Mouse (Mus musculus) 416B (cell line): ENCODE data around the gene Lmln.
"Not testable (repeated sequence)": the region's sequence is repeated elsewhere in the genome, so short reads cannot be mapped to it uniquely, and the experiment has no call there.

ENCODE experiments used
- DNase-seq: peaks from one replicate; pipeline ENCODE4 v3.0.0; 2011; ENCODE audit warnings: low read depth

Gene Lmln

DNA sequence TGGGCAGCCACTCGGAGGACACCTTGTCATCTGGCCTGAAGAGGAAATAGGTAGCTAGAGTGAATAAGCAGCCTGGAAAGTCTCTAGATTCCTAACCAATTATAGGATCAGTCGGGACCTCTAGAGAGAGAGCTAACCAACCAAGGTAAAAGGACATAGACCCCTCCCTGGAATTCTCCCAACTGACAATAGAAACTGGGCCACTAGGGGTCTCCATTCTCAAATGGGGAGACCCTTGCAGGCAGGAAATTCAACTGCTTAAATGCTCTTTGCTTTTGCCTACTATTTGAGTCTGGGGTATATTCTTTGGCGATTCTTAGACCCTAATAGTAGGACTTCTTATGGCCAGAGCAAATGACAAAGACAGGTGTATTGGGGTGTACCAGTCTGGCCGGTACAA lies 72.8 kb downstream of the Lmln start:
- DNase-seq, result no peak

DNA sequence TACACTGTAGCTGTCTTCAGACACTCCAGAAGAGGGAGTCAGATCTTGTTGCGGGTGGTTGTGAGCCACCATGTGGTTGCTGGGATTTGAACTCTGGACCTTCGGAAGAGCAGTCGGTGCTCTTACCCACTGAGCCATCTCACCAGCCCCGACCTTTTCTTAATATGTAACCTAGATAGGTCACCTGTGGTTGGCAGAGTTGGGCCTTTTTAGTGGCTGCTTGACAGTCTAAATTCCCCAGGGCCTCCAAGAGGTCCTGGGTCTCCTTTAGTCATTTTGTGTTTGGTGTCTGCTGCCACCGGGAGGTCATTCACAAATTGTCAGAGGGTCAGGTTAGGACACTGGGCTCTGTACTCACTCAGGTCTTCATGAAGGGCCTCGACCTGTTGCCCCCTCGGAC lies 76.7 kb downstream of the Lmln start:
- DNase-seq, result not testable (repeated sequence)

DNA sequence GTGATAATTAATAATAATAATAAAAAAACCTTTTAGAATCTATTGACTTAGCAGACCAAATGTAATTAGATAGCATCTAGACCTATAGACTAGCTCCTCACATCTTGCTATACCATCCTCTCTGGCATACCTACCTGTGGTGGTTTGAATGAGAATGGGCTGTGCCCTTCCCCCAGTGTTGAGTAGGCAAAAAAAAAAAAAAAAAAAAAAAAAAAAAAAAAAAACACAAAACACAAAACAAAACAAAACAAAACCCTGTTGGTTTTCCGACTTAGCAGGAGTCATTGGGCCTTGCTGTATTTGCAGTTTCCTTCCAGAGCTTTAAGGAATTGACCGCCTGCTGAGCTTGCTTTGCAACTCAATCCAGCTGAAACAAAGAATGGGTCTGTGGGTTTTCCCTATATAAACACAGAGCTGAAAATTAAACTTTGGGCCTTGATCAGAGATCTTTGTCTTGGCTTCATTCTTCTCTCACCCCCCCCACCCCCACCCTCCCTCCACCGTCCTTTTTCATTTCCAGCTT lies 79.5 kb downstream of the Lmln start:
- DNase-seq, result no peak

- DNase-seq, result no peak
Measured at GRCm38 (mm10) chr16:33143452-33143851, 81.1 kb downstream of the Lmln start.

DNA sequence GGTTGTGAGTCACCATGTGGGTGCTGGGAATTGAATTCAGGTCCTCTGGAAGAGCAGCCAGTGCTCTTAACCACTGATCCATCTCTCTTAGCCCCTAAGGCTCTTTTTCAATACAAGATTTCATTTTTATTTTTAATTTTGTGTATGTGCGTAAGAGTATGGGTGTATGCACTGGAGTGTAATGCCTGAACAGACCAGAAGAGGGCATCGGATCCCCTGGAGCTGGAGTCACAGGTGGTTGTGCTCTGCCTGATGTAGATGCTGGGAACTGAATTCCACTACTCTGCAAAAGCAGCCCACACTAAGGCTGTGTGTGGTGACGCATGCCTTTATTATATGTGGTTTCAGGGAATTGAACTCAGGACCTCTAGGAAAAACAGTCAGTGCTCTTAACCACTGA lies 83.9 kb downstream of the Lmln start:
- DNase-seq, result no peak

- no peak for DNase-seq
Measured at GRCm38 (mm10) chr16:33148135-33148534, 85.8 kb downstream of the Lmln start.

DNA sequence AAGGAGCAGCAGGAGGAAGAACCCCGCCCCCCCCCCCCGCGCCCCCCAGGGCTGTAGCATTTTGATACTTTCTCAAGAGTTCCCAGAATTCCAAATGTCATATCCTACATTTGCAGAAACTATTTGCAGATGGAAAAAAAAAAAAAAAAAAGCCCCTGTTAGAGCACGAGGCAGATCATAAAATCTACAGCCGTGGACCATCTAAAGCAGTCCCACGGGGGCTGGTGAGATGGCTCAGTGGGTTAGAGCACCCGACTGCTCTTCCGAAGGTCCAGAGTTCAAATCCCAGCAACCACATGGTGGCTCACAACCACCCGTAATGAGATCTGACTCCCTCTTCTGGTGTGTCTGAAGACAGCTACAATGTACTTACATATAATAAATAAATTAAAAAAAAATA lies 88.6 kb downstream of the Lmln start:
- DNase-seq, result not testable (repeated sequence)

DNA sequence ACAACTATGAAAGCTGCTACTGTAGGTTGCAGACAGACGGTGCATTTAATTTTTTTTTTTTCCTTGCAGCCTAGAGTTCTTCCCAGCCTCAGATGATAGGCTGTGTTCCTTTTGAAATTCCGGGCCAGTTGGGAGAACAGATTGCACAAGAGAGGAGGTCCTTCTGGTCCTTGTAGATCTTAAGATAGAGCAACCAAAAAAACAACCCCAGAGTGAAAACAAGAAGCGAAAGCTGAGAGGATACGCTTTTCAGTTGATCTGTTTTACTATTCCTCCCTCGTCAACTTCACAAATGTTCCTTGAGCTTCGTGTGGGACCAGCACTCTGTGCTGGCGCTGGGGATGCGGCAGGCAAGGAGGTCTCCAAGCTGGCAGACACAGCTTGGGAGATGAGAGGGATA lies 89.2 kb downstream of the Lmln start:
- no peak for DNase-seq

DNA sequence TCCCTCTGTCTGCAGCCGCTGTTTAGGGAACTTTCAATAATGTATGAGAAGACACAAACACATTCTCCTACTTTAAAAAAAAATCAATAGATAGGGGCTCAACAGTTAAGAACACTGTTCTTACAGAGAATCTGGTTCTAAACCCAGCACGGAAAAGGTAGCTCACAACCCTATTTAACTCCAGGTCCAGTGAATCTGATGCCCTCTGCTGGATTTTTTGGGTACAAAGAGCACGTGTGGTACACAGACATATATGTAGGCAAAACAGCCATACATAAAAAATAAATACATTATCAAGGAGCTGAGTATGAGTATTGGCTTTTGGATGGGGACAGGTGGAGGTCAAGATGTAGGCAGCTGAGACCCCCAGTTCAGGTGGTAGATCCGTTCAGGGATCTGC lies 92.7 kb downstream of the Lmln start:
- DNase-seq, result peak; percentile 76

DNA sequence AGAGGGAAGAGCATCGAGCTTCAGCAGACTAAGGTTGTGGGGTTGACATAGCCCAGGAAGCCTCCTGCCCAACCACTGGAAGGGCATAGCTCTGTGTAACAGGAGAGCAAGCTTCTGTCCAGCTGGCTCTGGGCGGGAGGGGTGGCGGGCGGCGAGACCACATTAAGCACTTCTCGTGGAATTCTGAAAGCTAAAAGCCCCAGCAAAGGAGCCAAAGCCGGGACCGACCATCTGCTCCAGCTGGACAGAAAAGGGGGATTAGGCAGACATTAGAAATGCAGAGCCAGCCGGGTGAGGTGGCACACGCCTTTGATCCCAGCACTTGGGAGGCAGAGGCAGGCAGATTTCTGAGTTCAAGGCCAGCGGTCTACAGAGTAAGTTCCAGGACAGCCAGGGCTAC lies 95.7 kb downstream of the Lmln start:
- DNase-seq, result no peak

- no peak for DNase-seq
Measured at GRCm38 (mm10) chr16:33158590-33159071, 96.3 kb downstream of the Lmln start.

DNA sequence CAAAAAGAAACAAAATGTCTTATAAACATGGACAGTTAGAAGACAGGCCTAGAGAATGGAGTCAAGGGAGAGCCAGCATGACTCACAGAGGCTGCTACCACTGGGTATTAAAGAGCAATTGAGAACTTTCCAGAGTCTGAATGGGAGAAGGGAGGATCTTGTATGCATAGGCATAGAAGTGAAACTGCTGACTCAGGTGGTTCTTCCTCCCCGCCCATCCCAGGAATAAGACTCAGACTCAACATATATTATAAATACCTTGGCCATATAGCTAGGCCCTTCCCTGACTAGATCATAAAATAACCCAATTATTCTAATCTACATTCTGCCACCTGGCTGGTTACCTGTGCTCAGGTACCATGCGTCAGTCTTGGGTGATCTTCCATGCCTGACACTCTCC lies 97.0 kb downstream of the Lmln start:
- DNase-seq, result no peak

DNA sequence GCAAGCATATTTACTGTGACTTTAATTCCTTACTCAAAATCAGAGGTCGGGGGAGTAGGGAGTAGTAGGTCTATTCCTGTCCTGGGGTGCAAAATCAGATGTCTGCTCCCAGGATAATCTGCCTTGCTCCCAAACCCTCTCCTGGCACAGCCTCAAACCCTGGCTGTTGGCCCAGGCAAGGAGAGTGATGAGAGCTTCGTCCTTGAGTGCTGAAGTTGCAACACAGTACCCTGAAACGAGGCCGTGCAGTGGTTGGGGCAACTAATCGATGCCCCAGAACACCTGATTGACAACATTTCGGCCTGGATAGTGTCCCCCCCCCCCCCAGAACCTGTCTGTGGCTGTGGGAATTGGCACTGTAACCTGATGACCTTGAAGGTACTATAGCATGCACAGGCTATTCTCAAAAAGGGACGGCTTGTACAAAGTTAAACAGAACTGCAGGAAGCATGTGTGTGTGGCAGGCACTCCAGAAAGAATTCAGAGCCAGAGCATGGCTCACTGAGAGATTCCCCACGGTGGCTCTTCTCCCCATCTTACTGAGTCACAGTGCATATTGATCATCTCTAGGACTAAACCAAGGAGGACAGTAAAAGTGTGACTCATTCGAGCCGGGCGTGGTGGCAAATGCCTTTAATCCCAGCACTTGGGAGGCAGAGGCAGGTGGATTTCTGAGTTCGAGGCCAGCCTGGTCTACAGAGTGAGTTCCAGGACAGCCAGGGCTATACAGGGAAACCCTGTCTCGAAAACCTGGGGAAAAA lies 101.2 kb downstream of the Lmln start:
- no peak for DNase-seq

- peak; percentile 85 for DNase-seq
Measured at GRCm38 (mm10) chr16:33166284-33166683, 104.0 kb downstream of the Lmln start.

DNA sequence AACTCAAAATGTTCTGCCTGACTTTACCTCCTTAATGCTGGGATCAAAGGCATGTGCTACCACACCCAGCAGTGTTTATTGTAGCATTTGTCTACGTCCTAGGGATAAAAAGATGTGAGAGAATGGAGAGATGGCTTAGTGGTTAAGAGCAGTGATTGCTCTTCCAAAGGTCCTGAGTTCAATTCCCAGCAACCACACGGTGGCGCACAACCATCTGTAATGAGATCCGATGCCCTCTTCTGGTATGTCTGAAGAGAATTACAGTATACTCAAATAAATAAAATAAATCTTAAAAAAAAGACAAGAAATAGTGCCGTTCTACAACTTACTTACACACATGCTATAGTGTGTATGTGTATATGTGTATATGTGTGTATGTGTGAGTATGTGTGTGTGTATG lies 105.2 kb downstream of the Lmln start:
- no peak for DNase-seq

GRCm38 (mm10) chr16:33169471-33170034 lies 107.2 kb downstream of the Lmln start:
- no peak for DNase-seq

- DNase-seq, result no peak
Measured at GRCm38 (mm10) chr16:33170716-33171587, 108.6 kb downstream of the Lmln start.

GRCm38 (mm10) chr16:33171800-33172199 lies 109.5 kb downstream of the Lmln start:
- no peak for DNase-seq

- DNase-seq, result no peak
Measured at GRCm38 (mm10) chr16:33173151-33173550, 110.8 kb downstream of the Lmln start.

GRCm38 (mm10) chr16:33174695-33175094 lies 112.4 kb downstream of the Lmln start:
- no peak for DNase-seq

DNA sequence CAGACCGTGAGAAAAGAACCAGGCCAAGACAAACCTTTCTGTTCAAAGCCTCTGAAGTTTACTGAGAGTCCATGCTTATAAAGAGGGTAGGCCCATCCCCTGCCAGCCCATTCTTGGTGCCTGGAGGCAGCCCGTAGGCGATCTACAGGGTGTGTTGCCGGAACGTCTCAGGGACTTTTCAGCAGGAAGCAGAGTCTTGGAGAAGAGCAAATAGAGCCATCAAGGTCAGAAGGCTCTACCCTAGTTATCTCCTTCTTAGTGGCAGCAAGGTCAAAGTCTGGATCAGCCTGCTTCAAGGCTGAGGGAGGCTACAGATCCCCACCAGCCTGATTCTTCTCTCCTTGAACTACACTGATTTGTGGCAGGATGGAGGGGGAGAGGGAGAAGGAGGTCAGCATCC lies 114.5 kb downstream of the Lmln start:
- DNase-seq, result not testable (repeated sequence)
